Mouse (Mus musculus) MEL (cell line): ENCODE measurements at regions not wholly inside any gene's neighbourhood (a gene's known extent, or its start where the extent isn't known, plus 50 kb on each side); places are given as distances from the start of the nearest gene placed in this dataset.

ENCODE experiments used
- DNase-seq: peaks from one replicate; pipeline ENCODE4 v3.0.0; 2011; ENCODE audit warnings: low read depth, low spot score
- H3K27ac ChIP-seq: 2 replicates; pipeline ENCODE4 v1.5.1; 2012; ENCODE audit warnings: low read depth, mild to moderate bottlenecking, control low read depth, low read length, moderate library complexity; ENCODE audit not compliant: control insufficient read depth
- H3K27me3 ChIP-seq, 2 experiments: fragments of 150-350 bp in 1 of 2; sonication (generic) in 1 of 2; 2 replicates each; pipeline ENCODE4 v1.6.1; 2012; ENCODE audit warnings: low read length in 2 of 2, mild to moderate bottlenecking in 2 of 2, improper control_type of control experiment in 1 of 2, moderate library complexity in 1 of 2; ENCODE audit not compliant: insufficient read depth in 2 of 2, control insufficient read depth in 1 of 2
- H3K36me3 ChIP-seq, 2 experiments: 2 replicates each; pipeline ENCODE4 v1.6.1; 2012 to 2014; ENCODE audit warnings: low read length in 2 of 2, improper control_type of control experiment in 1 of 2, inconsistent platforms in 1 of 2, mild to moderate bottlenecking in 1 of 2; ENCODE audit not compliant: insufficient read depth in 2 of 2, control insufficient read depth in 1 of 2
- H3K4me1 ChIP-seq, 2 experiments: fragments of 150-350 bp in 1 of 2; sonication (generic) in 1 of 2; 2 replicates each; pipeline ENCODE4 v1.6.1; 2012; ENCODE audit warnings: low read length in 2 of 2, improper control_type of control experiment in 1 of 2, mild to moderate bottlenecking in 1 of 2; ENCODE audit not compliant: insufficient read depth in 2 of 2, control insufficient read depth in 1 of 2
- H3K4me3 ChIP-seq, 2 experiments: fragments of 150-350 bp in 1 of 2; sonication (generic) in 1 of 2; 2 replicates each; pipeline ENCODE4 v1.5.1; 2012; ENCODE audit warnings: low read depth in 2 of 2, low read length in 2 of 2, mild to moderate bottlenecking in 2 of 2, moderate library complexity in 2 of 2, control low read depth in 1 of 2, improper control_type of control experiment in 1 of 2; ENCODE audit not compliant: control insufficient read depth in 1 of 2, insufficient read depth in 1 of 2
- H3K79me2 ChIP-seq: 2 replicates; pipeline ENCODE4 v1.6.1; 2012; ENCODE audit warnings: mild to moderate bottlenecking, low read length, moderate library complexity; ENCODE audit not compliant: control insufficient read depth, poor library complexity, insufficient read depth
- H3K9ac ChIP-seq: 2 replicates; pipeline ENCODE4 v1.6.1; 2012; ENCODE audit warnings: low read depth, mild to moderate bottlenecking, control low read depth, low read length, moderate library complexity; ENCODE audit not compliant: control insufficient read depth, poor library complexity, severe bottlenecking
- H3K9me3 ChIP-seq: fragments of 150-350 bp; sonication (generic); replicated peaks from 2 replicates; pipeline ENCODE4 v1.6.1; 2012; ENCODE audit warnings: mild to moderate bottlenecking, low read length, improper control_type of control experiment, moderate library complexity; ENCODE audit not compliant: insufficient read depth
- ELF1 ChIP-seq: IDR thresholded peaks from 2 replicates; pipeline ENCODE4 v1.6.1; 2014; ENCODE audit warnings: low read depth, mild to moderate bottlenecking, inconsistent platforms, low read length, improper control_type of control experiment, moderate library complexity
- EP300 ChIP-seq, 2 experiments: IDR thresholded peaks; 2 replicates each; pipeline ENCODE4 v1.6.1; 2011; ENCODE audit warnings: improper control_type of control experiment in 2 of 2, low read length in 2 of 2, low read depth in 1 of 2, mild to moderate bottlenecking in 1 of 2
- ETS1 ChIP-seq: IDR thresholded peaks from 2 replicates; pipeline ENCODE4 v1.6.1; 2012; ENCODE audit warnings: low read depth, mild to moderate bottlenecking, inconsistent platforms, low read length, improper control_type of control experiment, moderate library complexity
- GATA1 ChIP-seq: IDR thresholded peaks from 2 replicates; pipeline ENCODE4 v1.6.1; 2011; ENCODE audit warnings: low read depth, low read length, improper control_type of control experiment
- HCFC1 ChIP-seq: IDR thresholded peaks from 2 replicates; pipeline ENCODE4 v1.6.1; 2012; ENCODE audit warnings: low read depth, mild to moderate bottlenecking, inconsistent platforms, low read length, improper control_type of control experiment, moderate library complexity
- JUND ChIP-seq: IDR thresholded peaks from 2 replicates; pipeline ENCODE4 v1.6.1; 2011; ENCODE audit warnings: low read depth, mild to moderate bottlenecking, improper control_type of control experiment, low read length
- MAX ChIP-seq: IDR thresholded peaks from 2 replicates; pipeline ENCODE4 v1.6.1; 2011; ENCODE audit warnings: low read length, improper control_type of control experiment
- MAZ ChIP-seq: IDR thresholded peaks from 2 replicates; pipeline ENCODE4 v1.6.1; 2012; ENCODE audit warnings: low read depth, mild to moderate bottlenecking, inconsistent platforms, low read length, improper control_type of control experiment
- MYB ChIP-seq: IDR thresholded peaks from 2 replicates; pipeline ENCODE4 v1.6.1; 2011; ENCODE audit warnings: mild to moderate bottlenecking, low read depth, low read length, improper control_type of control experiment
- NELFE ChIP-seq: IDR thresholded peaks from 2 replicates; pipeline ENCODE4 v1.6.1; 2011; ENCODE audit warnings: low read depth, low read length, improper control_type of control experiment
- NRF1 ChIP-seq: IDR thresholded peaks from 2 replicates; pipeline ENCODE4 v1.6.1; 2014; ENCODE audit warnings: low read depth, mild to moderate bottlenecking, inconsistent platforms, low read length, improper control_type of control experiment, moderate library complexity; ENCODE audit not compliant: poor library complexity, insufficient read depth, severe bottlenecking
- POLR2A ChIP-seq, 2 experiments: IDR thresholded peaks; 2 replicates each; pipeline ENCODE4 v1.6.1; 2011 to 2012; ENCODE audit warnings: low read length in 2 of 2, mild to moderate bottlenecking in 2 of 2, control low read depth in 1 of 2, improper control_type of control experiment in 1 of 2, low read depth in 1 of 2, moderate library complexity in 1 of 2; ENCODE audit not compliant: control insufficient read depth in 1 of 2, insufficient read depth in 1 of 2, poor library complexity in 1 of 2
- POLR2AphosphoS2 ChIP-seq: IDR thresholded peaks from 2 replicates; pipeline ENCODE4 v1.6.1; 2011; ENCODE audit warnings: low read length, improper control_type of control experiment
- RCOR1 ChIP-seq: IDR thresholded peaks from 2 replicates; pipeline ENCODE4 v1.6.1; 2012; ENCODE audit warnings: low read depth, mild to moderate bottlenecking, inconsistent platforms, low read length, improper control_type of control experiment
- SIN3A ChIP-seq: IDR thresholded peaks from 2 replicates; pipeline ENCODE4 v1.6.1; 2012; ENCODE audit warnings: low read length, improper control_type of control experiment, inconsistent platforms
- SMC3 ChIP-seq: IDR thresholded peaks from 2 replicates; pipeline ENCODE4 v1.6.1; 2011; ENCODE audit warnings: low read depth, low read length, improper control_type of control experiment
- TBP ChIP-seq: IDR thresholded peaks from 2 replicates; pipeline ENCODE4 v1.8.0; 2011; ENCODE audit warnings: low read depth, low read length, improper control_type of control experiment
- TCF12 ChIP-seq: IDR thresholded peaks from 2 replicates; pipeline ENCODE4 v1.6.1; 2014; ENCODE audit warnings: low read depth, mild to moderate bottlenecking, inconsistent platforms, low read length, improper control_type of control experiment, moderate library complexity
- UBTF ChIP-seq: IDR thresholded peaks from 2 replicates; pipeline ENCODE4 v1.6.1; 2012; ENCODE audit warnings: low read depth, mild to moderate bottlenecking, inconsistent platforms, low read length, improper control_type of control experiment, moderate library complexity, borderline replicate concordance; ENCODE audit not compliant: insufficient read depth
- USF2 ChIP-seq, 2 experiments: IDR thresholded peaks; 2 replicates each; pipeline ENCODE4 v1.6.1; 2011 to 2012; ENCODE audit warnings: improper control_type of control experiment in 2 of 2, low read length in 2 of 2, borderline replicate concordance in 1 of 2, inconsistent platforms in 1 of 2, low read depth in 1 of 2, mild to moderate bottlenecking in 1 of 2; ENCODE audit not compliant: insufficient read depth in 1 of 2

DNA sequence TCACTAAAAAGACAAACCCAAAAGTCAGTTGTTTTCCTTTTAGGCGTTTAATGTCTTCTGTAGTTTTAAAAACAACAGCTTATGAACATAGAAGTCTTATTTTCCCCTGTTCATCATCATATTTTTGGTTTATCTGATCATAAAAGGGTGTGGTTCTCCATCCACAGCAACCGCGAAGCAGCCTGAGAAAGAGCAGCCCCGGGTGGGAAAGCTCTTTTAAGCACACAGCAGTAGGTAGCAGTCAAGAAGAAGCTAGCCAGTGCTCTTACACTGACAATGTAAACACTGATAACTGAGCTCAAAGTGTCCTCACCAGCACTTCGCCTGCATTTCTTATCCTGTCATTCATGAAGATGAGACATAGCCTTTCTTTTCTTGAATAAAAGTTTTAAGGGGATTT, 86.0 kb upstream of the S1pr1 start:
- no peak overlapping the region for H3K27ac ChIP-seq
- peaks cover 0 to 12% of the 10 kb centered on the region in 2 experiments; a peak in 2 of 4 replicates for H3K36me3 ChIP-seq
- H3K79me2 ChIP-seq = no peaks in the 10 kb centered on the region
- H3K4me1 ChIP-seq = peaks cover 2 to 16% of the 10 kb centered on the region in 2 experiments
- TF ChIP-seq ELF1 (no peak), ETS1 (peak; percentile 29; the same call in 1 of the 2 replicates), EP300 (IDR thresholded peaks at IDR 0.05; ENCODE audit: low read depth in 1 of 2, low read length in 2 of 2) (peak in 1 of 2 experiments; percentile 15; a peak in 1 of 4 replicates)
- no peak overlapping the region for H3K9ac ChIP-seq
- H3K4me3 ChIP-seq = no peak overlapping the region; a peak in 1 of 4 replicates
- DNase-seq = peak; percentile 62
- peaks cover 0 to 2% of the 10 kb centered on the region in 2 experiments; a peak in 2 of 4 replicates for H3K27me3 ChIP-seq
- H3K9me3 ChIP-seq = no peaks in the 10 kb centered on the region

DNA sequence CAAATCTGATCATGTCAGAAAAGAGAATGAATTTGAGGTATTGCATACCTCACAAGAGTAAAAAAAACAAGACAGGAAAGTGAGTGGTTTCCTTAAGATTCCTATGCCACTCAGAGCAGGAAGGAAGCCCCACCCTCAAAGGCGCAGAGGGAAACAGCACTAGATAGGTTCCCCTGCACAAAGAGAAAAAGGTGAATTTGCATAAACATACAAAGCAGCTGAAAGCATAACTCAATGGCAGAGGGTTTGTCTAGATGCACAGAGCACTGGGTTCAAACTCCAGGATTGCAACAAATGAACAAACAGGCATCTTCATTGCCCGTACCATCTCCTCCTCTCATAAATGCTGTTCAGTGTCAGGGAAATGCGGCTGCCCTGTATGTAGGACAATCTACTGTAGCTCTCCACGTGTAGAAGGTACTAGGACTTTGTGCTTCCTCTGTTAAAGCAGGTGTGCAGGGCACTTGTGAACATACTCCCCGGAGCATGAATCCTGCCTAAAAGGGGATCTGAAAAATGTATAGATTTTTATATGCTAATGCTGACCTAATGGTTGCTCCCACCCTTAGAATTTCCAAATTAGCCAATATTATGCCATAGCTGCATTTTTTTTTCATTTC, 85.9 kb upstream of the Dph5 start:
- no peak for TF ChIP-seq POLR2A (IDR thresholded peaks at IDR 0.05; ENCODE audit: control insufficient read depth in 1 of 2, insufficient read depth in 1 of 2, low read depth in 1 of 2, low read length in 2 of 2, poor library complexity in 1 of 2)
- no peak for TF ChIP-seq MYB
- TF ChIP-seq JUND = no peak
- TF ChIP-seq UBTF = no peak
- no peak for TF ChIP-seq NRF1
- TF ChIP-seq SMC3 = no peak
- TF ChIP-seq MAX = no peak
- TF ChIP-seq RCOR1 = no peak
- no peak for TF ChIP-seq TBP
- TF ChIP-seq MAZ = no peak
- no peak for TF ChIP-seq GATA1
- TF ChIP-seq NELFE = no peak
- TF ChIP-seq USF2 (IDR thresholded peaks at IDR 0.05; ENCODE audit: borderline replicate concordance in 1 of 2, insufficient read depth in 1 of 2, low read depth in 1 of 2, low read length in 2 of 2) = no peak
- no peak for TF ChIP-seq HCFC1
- TF ChIP-seq SIN3A = no peak
- no peak for TF ChIP-seq POLR2AphosphoS2
- no peak for TF ChIP-seq TCF12
- DNase-seq = no peak
- Histone ChIP-seq H3K27me3 (peaks cover 0 to 2% of the 10 kb centered on the region in 2 experiments; a peak in 2 of 4 replicates), H3K36me3 (peaks cover 0 to 12% of the 10 kb centered on the region in 2 experiments; a peak in 2 of 4 replicates), H3K9me3 (no peaks in the 10 kb centered on the region), H3K27ac (no peak overlapping the region), H3K9ac (no peak overlapping the region), H3K79me2 (no peaks in the 10 kb centered on the region), H3K4me3 (no peak overlapping the region), H3K4me1 (peaks cover 2 to 16% of the 10 kb centered on the region in 2 experiments)
